Mouse (Mus musculus) heart, embryonic 14.5 days (tissue): ENCODE results near the gene Gm20547. TPM values are rescaled to one million over a fixed set of nuclear protein-coding genes. Genes with fewer than 3 reads are reported as not detected.
"Not testable (repeated sequence)": the region's sequence is repeated elsewhere in the genome, so short reads cannot be mapped to it uniquely, and the experiment has no call there.

ENCODE experiments used
- ATAC-seq: fragments of 200-750 bp; cut with Nextera tagmentation; 2 replicates; pipeline ENCODE4 v1.8.0; 2017; ENCODE audit warnings: low read depth, moderate TSS enrichment; ENCODE audit not compliant: insufficient number of reproducible peaks, insufficient read depth, low FRiP score
- H3K27ac ChIP-seq, 2 experiments: fragments of 200-500 bp in 1 of 2; fragments of 300-500 bp in 1 of 2; sonication (generic) in 1 of 2; replicated peaks in 1 of 2; 2 replicates each; pipeline ENCODE4 v1.5.1; 2012 to 2014; ENCODE audit warnings: low read depth in 2 of 2, low read length in 2 of 2, control low read depth in 1 of 2, mild to moderate bottlenecking in 1 of 2, mixed read lengths in 1 of 2; ENCODE audit not compliant: control insufficient read depth in 1 of 2, insufficient read depth in 1 of 2
- H3K27me3 ChIP-seq: fragments of 300-500 bp; sonication (generic); 2 replicates; pipeline ENCODE4 v1.6.1; 2014; ENCODE audit warnings: mild to moderate bottlenecking, low read length, control low read depth; ENCODE audit not compliant: control insufficient read depth, insufficient read depth
- H3K36me3 ChIP-seq: fragments of 300-500 bp; sonication (generic); 2 replicates; pipeline ENCODE4 v1.6.1; 2014; ENCODE audit warnings: mild to moderate bottlenecking, control low read depth, low read length, mixed read lengths; ENCODE audit not compliant: control insufficient read depth, insufficient read depth
- H3K4me1 ChIP-seq, 2 experiments: fragments of 200-500 bp in 1 of 2; fragments of 300-500 bp in 1 of 2; sonication (generic) in 1 of 2; 2 replicates each; pipeline ENCODE4 v1.6.1; 2012 to 2014; ENCODE audit warnings: low read length in 2 of 2, control low read depth in 1 of 2, mixed read lengths in 1 of 2; ENCODE audit not compliant: control insufficient read depth in 2 of 2, insufficient read depth in 2 of 2
- H3K4me2 ChIP-seq: fragments of 300-500 bp; sonication (generic); 2 replicates; pipeline ENCODE4 v1.6.1; 2014; ENCODE audit warnings: mild to moderate bottlenecking, low read length
- H3K4me3 ChIP-seq, 2 experiments: fragments of 200-500 bp in 1 of 2; fragments of 300-500 bp in 1 of 2; sonication (generic) in 1 of 2; 2 replicates each; pipeline ENCODE4 v1.5.1; 2012 to 2014; ENCODE audit warnings: low read length in 2 of 2, mild to moderate bottlenecking in 2 of 2, control low read depth in 1 of 2, low read depth in 1 of 2, moderate library complexity in 1 of 2; ENCODE audit not compliant: control insufficient read depth in 1 of 2, insufficient read depth in 1 of 2
- H3K9ac ChIP-seq: fragments of 300-500 bp; sonication (generic); 2 replicates; pipeline ENCODE4 v1.6.1; 2014; ENCODE audit warnings: mild to moderate bottlenecking, low read length
- H3K9me3 ChIP-seq: fragments of 300-500 bp; sonication (generic); 2 replicates; pipeline ENCODE4 v1.6.1; 2016; ENCODE audit warnings: low read length, control low read depth; ENCODE audit not compliant: control insufficient read depth
- WGBS: fragments of 180-500 bp; shearing (Covaris S2); extraction: QIAGEN DNeasy Blood & Tissue Kit; methylation state at CpG from one replicate; pipeline ENCODE4 v1.1.7; 2014; 5-methylcytosine and 5-hydroxymethylcytosine counted together
- microRNA-seq: library from miRNA; unstranded; fragments of <30 nt; microRNA quantifications from one replicate; pipeline ENCODE4, GENCODE M21; 2016
- polyA plus RNA-seq: library from polyadenylated mRNA; unstranded; fragments of >200 nt; fragmentation: Nextera tagmentation; extraction: Ambion mirVana; gene quantifications from 2 replicates; pipeline ENCODE4 v1.2.1, GENCODE M21; 2014

Gene Gm20547
- polyA plus RNA-seq, 1 experiment from 2014 or later: not detected

GRCm38 (mm10) chr17:34810811-34811210, 71.0 kb downstream of the Gm20547 start:
- not testable (repeated sequence) for H3K4me2 ChIP-seq, H3K9me3 ChIP-seq, ATAC-seq, H3K36me3 ChIP-seq, H3K27me3 ChIP-seq, H3K9ac ChIP-seq, H3K27ac ChIP-seq, H3K4me1 ChIP-seq, H3K4me3 ChIP-seq
- WGBS: 66% methylated on average over 5 of the region's 8 CpGs

- not testable (repeated sequence) for H3K4me1 ChIP-seq, H3K4me3 ChIP-seq, H3K9me3 ChIP-seq, H3K9ac ChIP-seq, H3K27me3 ChIP-seq, ATAC-seq, H3K27ac ChIP-seq, H3K36me3 ChIP-seq, H3K4me2 ChIP-seq
- WGBS: 81% methylated on average over 5 of the region's 5 CpGs
These were observed 71.4 kb downstream of the Gm20547 start for GRCm38 (mm10) chr17:34810411-34810810.

GRCm38 (mm10) chr17:34808599-34809205, 73.1 kb downstream of the Gm20547 start:
- H3K9me3 ChIP-seq: peaks cover 5% of the 10 kb centered on the region; the same call in 1 of the 2 replicates
- no peak overlapping the region for H3K9ac ChIP-seq
- no peaks in the 10 kb centered on the region for H3K27me3 ChIP-seq
- H3K4me2 ChIP-seq: no peak overlapping the region
- no peak for ATAC-seq
- no peak overlapping the region for H3K27ac ChIP-seq
- no peaks in the 10 kb centered on the region for H3K36me3 ChIP-seq
- 76% methylated on average over 6 of the region's 6 CpGs for WGBS
- H3K4me3 ChIP-seq: no peak overlapping the region
- H3K4me1 ChIP-seq: no peaks in the 10 kb centered on the region

GRCm38 (mm10) chr17:34807176-34807575, 74.7 kb downstream of the Gm20547 start:
- 56% methylated on average over 3 of the region's 3 CpGs for WGBS
- no peak for ATAC-seq
- Histone ChIP-seq H3K4me3 (no peak overlapping the region), H3K4me2 (no peak overlapping the region), H3K9me3 (peaks cover 5% of the 10 kb centered on the region; the same call in 1 of the 2 replicates), H3K4me1 (no peaks in the 10 kb centered on the region), H3K27ac (no peak overlapping the region), H3K36me3 (no peaks in the 10 kb centered on the region), H3K9ac (no peak overlapping the region), H3K27me3 (no peaks in the 10 kb centered on the region)

Small RNAs within 50 kb of the gene (microRNA-seq; reads per million reads assigned to microRNA genes)
- gene Mir6970: not detected
- 1.4 reads per million for gene Mir6971
- not detected for gene Mir6972

Other genes starting within 250 kb of the Gm20547 start
- gene Fkbpl, start 237.3 kb downstream of the Gm20547 start, polyA plus RNA-seq: 7.3 and 8.9 TPM in 2 replicates
- gene Atf6b, start 234.9 kb downstream of the Gm20547 start, polyA plus RNA-seq: 28.7 and 34.3 TPM in 2 replicates
- 2.7 and 3.0 TPM in 2 replicates for gene Tnxb, start 211.5 kb downstream of the Gm20547 start, polyA plus RNA-seq
- gene C4b, start 138.2 kb downstream of the Gm20547 start, polyA plus RNA-seq: 0.13 and 0.23 TPM in 2 replicates
- gene Cyp21a1, start 77.5 kb downstream of the Gm20547 start, polyA plus RNA-seq: not detected in 2 replicates
- gene Stk19, start 45.1 kb downstream of the Gm20547 start, polyA plus RNA-seq: 17.1 and 18.4 TPM in 2 replicates
- 26.6 and 33.1 TPM in 2 replicates for gene Dxo, start 45.0 kb downstream of the Gm20547 start, polyA plus RNA-seq
- 22.4 and 23.0 TPM in 2 replicates for gene Skiv2l, start 31.8 kb downstream of the Gm20547 start, polyA plus RNA-seq
- gene Nelfe, start 31.7 kb downstream of the Gm20547 start, polyA plus RNA-seq: 65.7 and 65.8 TPM in 2 replicates
- gene Cfb, start 19.5 kb downstream of the Gm20547 start, polyA plus RNA-seq: 1.2 and 2.7 TPM in 2 replicates
- 0.38 and 0.53 TPM in 2 replicates for gene Zbtb12, start 2.6 kb downstream of the Gm20547 start, polyA plus RNA-seq
- gene C2, start 16.2 kb upstream of the Gm20547 start, polyA plus RNA-seq: 1.0 and 1.2 TPM in 2 replicates
- gene Ehmt2, start 16.4 kb upstream of the Gm20547 start, polyA plus RNA-seq: 31.4 and 35.2 TPM in 2 replicates
- not detected in 2 replicates for gene Slc44a4, start 32.4 kb upstream of the Gm20547 start, polyA plus RNA-seq
- gene Neu1, start 49.2 kb upstream of the Gm20547 start, polyA plus RNA-seq: 13.7 and 14.6 TPM in 2 replicates
- gene Hspa1b, start 77.2 kb upstream of the Gm20547 start, polyA plus RNA-seq: 0.09 and 0.19 TPM in 2 replicates
- gene Gm20481, start 87.9 kb upstream of the Gm20547 start, polyA plus RNA-seq: 0.55 TPM in 1 of 2 replicates, not detected in the other
- 2.3 and 2.9 TPM in 2 replicates for gene Hspa1a, start 90.1 kb upstream of the Gm20547 start, polyA plus RNA-seq
- gene Hspa1l, start 90.7 kb upstream of the Gm20547 start, polyA plus RNA-seq: 2.2 and 2.7 TPM in 2 replicates
- 132 and 136 TPM in 2 replicates for gene Lsm2, start 99.8 kb upstream of the Gm20547 start, polyA plus RNA-seq
- gene Vars, start 118.9 kb upstream of the Gm20547 start, polyA plus RNA-seq: 41.7 and 42.9 TPM in 2 replicates
- gene Vwa7, start 134.5 kb upstream of the Gm20547 start, polyA plus RNA-seq: 0.28 and 0.42 TPM in 2 replicates
- 1.5 and 2.2 TPM in 2 replicates for gene Sapcd1, start 146.0 kb upstream of the Gm20547 start, polyA plus RNA-seq
- gene Msh5, start 164.7 kb upstream of the Gm20547 start, polyA plus RNA-seq: 2.6 and 3.5 TPM in 2 replicates
- 108 TPM in 2 replicates for gene Clic1, start 167.9 kb upstream of the Gm20547 start, polyA plus RNA-seq
- 186 and 222 TPM in 2 replicates for gene Ddah2, start 177.0 kb upstream of the Gm20547 start, polyA plus RNA-seq
- gene Ly6g6c, start 183.3 kb upstream of the Gm20547 start, polyA plus RNA-seq: not detected in 2 replicates
- 0.54 and 0.73 TPM in 2 replicates for gene Mpig6b, start 184.1 kb upstream of the Gm20547 start, polyA plus RNA-seq
- 0.32 TPM in 1 of 2 replicates, not detected in the other for gene Ly6g6e, start 194.9 kb upstream of the Gm20547 start, polyA plus RNA-seq
- 1.9 and 2.6 TPM in 2 replicates for gene Ly6g6d, start 196.0 kb upstream of the Gm20547 start, polyA plus RNA-seq
- gene Ly6g6f, start 203.6 kb upstream of the Gm20547 start, polyA plus RNA-seq: not detected in 2 replicates
- 61.9 and 64.5 TPM in 2 replicates for gene Abhd16a, start 207.2 kb upstream of the Gm20547 start, polyA plus RNA-seq
- 0.59 TPM in 1 of 2 replicates, not detected in the other for gene Ly6g5c, start 226.2 kb upstream of the Gm20547 start, polyA plus RNA-seq
- 0.28 TPM in 1 of 2 replicates, not detected in the other for gene Ly6g5b, start 233.4 kb upstream of the Gm20547 start, polyA plus RNA-seq
- gene Gpank1, start 239.4 kb upstream of the Gm20547 start, polyA plus RNA-seq: 10.0 and 11.4 TPM in 2 replicates
- 219 and 234 TPM in 2 replicates for gene Csnk2b, start 240.0 kb upstream of the Gm20547 start, polyA plus RNA-seq
- 8.7 and 10.1 TPM in 2 replicates for gene D17H6S53E, start 244.3 kb upstream of the Gm20547 start, polyA plus RNA-seq